Mouse (Mus musculus) megakaryocyte-erythroid progenitor cell, adult 5-6 weeks (primary cell): ENCODE measurements around the gene Retn. TPM values are rescaled to one million over a fixed set of nuclear protein-coding genes. Genes with fewer than 3 reads are reported as not detected.
A peak's percentile ranks its signal among the peaks of the same experiment; 100 is the strongest.

Source experiments
- ATAC-seq: replicated peaks from 2 replicates; pipeline ENCODE4 v1.8.0; 2016; ENCODE audit warnings: mild to moderate bottlenecking, inconsistent platforms; ENCODE audit not compliant: severe bottlenecking, poor library complexity, low FRiP score, low TSS enrichment
- total RNA-seq, 2 experiments: library from RNA; stranded (forward) in 1 of 2; stranded (reverse) in 1 of 2; fragments of 200-1000, 215-1000 nt in 1 of 2; fragments of >200 nt in 1 of 2; fragmentation: Nextera tagmentation in 1 of 2; gene quantifications; 2 replicates each; pipeline ENCODE4 v1.2.3; 2014 to 2017

Gene Retn
- total RNA-seq, 2 experiments from 2014 or later, result not detected

GRCm38 (mm10) chr8:3654726-3655508 is 653 bp upstream of the Retn start:
- ATAC-seq, result no peak

- no peak for ATAC-seq
Measured at GRCm38 (mm10) chr8:3656725-3657381, 1.3 kb downstream of the Retn start.

- ATAC-seq, result no peak
Measured at GRCm38 (mm10) chr8:3660889-3661288, 5.3 kb downstream of the Retn start.

- no peak for ATAC-seq
Measured at GRCm38 (mm10) chr8:3664405-3664804, 8.8 kb downstream of the Retn start.

- no peak for ATAC-seq
Measured at GRCm38 (mm10) chr8:3665507-3665906, 9.9 kb downstream of the Retn start, which contains the start of gene Mcemp1. TSS of gene Mcemp1 (plus strand) at chr8:3665754.

- ATAC-seq, result no peak
Measured at GRCm38 (mm10) chr8:3670388-3670787, 14.8 kb downstream of the Retn start.

GRCm38 (mm10) chr8:3671980-3672491 is 16.5 kb downstream of the Retn start, which contains the start of gene Fcor:
TSS of gene Fcor (minus strand) at chr8:3672362.
- peak; percentile 69 for ATAC-seq

- no peak for ATAC-seq
Measured at GRCm38 (mm10) chr8:3674671-3675070, 19.1 kb downstream of the Retn start.

GRCm38 (mm10) chr8:3676131-3676992 is 20.8 kb downstream of the Retn start, which contains the start of gene Trappc5:
TSS of gene Trappc5 (plus strand) at chr8:3676299.
- ATAC-seq, result peak; percentile 69

GRCm38 (mm10) chr8:3676993-3677579 is 21.5 kb downstream of the Retn start:
- peak; percentile 17 for ATAC-seq

GRCm38 (mm10) chr8:3678831-3679230 is 23.3 kb downstream of the Retn start:
- no peak for ATAC-seq

- ATAC-seq, result no peak
Measured at GRCm38 (mm10) chr8:3679236-3679635, 23.7 kb downstream of the Retn start.

GRCm38 (mm10) chr8:3679656-3680055 is 24.1 kb downstream of the Retn start:
- no peak for ATAC-seq

GRCm38 (mm10) chr8:3682435-3682834 is 26.9 kb downstream of the Retn start:
- no peak for ATAC-seq

GRCm38 (mm10) chr8:3683408-3684176 is 28.0 kb downstream of the Retn start:
- no peak for ATAC-seq

GRCm38 (mm10) chr8:3684530-3684929 is 29.0 kb downstream of the Retn start:
- no peak for ATAC-seq

GRCm38 (mm10) chr8:3685422-3685821 is 29.9 kb downstream of the Retn start:
- ATAC-seq, result no peak

GRCm38 (mm10) chr8:3687537-3687936 is 32.0 kb downstream of the Retn start:
- ATAC-seq, result peak; percentile 43; the same call in 1 of the 2 replicates
